Mouse (Mus musculus): ENCODE measurements around the gene Gm11541.

GRCm38 (mm10) chr11:94729565-94729964, 25.3 kb upstream of the Gm11541 start:
- TF ChIP-seq CTCF (IDR thresholded peaks at IDR 0.05; ENCODE audit: low read depth) = peak; percentile 21; the same call in 1 of the 2 replicates
- no peak for TF ChIP-seq EP300 (IDR thresholded peaks at IDR 0.05; ENCODE audit: low read depth)
